Mouse (Mus musculus): ENCODE measurements around the gene Myo15b. TPM values are rescaled to one million over a fixed set of nuclear protein-coding genes. Genes with fewer than 3 reads are reported as not detected.

Gene Myo15b
- total RNA-seq, 1 experiment from 2014 or later, result 0.60 TPM

DNA sequence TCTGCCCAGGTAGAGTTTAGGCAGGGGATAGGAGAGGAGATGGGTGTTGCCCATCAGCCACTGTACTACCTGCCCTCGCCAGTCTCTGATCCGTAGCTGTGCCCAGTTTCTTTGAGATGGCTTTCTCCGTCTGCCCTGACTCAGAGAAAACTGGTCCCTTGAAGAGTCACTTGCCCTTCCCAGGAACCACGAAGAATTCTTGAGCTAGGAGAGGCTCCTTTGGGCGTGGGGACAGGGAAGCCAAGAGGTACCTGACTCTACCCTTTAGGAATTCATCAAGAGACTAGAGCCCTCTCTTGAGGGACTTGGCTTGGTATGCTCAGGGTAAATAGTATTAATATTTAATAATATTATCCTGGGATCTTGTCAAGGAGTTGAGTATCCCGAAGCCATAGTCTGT is 30.6 kb upstream of the Myo15b start:
- ATAC-seq (replicated peaks in 1 of 2; ENCODE audit: insufficient read depth in 1 of 2, low FRiP score in 2 of 2, low TSS enrichment in 1 of 2, low read depth in 1 of 2, poor library complexity in 2 of 2, severe bottlenecking in 2 of 2), result no peak

DNA sequence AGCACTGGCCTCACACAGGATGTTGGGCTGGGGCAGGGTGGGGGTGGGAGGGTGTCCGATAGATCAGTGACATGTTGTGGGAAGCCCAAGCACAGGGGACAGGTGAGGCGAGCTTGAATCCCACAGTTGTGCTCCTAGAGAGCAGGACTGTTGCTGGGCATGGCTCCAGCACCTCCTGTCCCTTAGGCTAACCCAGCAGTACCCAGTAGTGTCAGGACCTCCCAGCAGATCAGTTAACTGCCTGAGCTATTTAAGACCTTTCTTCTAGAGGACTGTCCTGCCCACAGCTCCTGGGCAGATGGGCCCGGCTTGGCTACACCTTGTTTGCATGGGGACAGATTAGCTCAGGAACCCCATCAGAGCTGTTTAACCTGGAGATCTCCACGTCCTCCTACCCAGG is 29.2 kb upstream of the Myo15b start:
- no peak for ATAC-seq (replicated peaks in 1 of 2; ENCODE audit: insufficient read depth in 1 of 2, low FRiP score in 2 of 2, low TSS enrichment in 1 of 2, low read depth in 1 of 2, poor library complexity in 2 of 2, severe bottlenecking in 2 of 2)

DNA sequence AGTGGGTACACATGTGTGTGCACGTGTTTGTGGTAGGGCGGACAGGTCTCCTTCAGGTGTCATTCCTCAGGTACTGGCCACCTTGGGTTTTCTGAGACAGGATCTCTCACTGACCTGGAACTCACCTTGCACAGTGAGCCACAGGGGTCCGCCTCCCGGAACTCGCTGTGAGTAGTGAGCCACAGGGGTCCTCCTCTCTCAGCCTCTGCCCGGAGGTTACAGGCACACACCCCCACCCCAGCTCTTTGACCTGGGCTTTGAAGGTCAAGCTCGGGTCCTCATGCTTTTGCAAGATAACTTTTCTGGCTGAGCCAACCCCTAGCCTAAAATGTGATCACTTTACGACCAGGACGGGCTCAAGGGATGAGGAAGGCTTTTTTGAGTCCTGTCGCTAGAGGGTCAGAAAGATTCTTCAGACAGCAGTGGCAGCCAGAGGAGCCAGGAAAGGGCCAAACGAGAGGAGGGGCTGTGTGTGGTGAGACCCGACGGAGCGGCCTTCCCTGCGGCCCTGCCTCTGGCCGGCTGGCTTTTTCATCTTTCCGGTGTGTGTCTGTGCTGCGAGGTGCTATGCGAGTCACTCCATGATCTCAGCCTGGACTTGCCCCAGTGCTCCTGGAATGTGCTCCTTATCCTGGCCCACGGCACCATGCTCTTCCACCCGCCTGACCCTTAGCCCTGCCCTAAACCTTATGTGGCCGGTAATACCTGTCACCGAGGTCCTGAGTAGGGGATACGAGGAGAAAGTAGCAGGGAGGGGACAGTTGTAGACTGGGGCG is 27.5 kb upstream of the Myo15b start:
- ATAC-seq (replicated peaks in 1 of 2; ENCODE audit: insufficient read depth in 1 of 2, low FRiP score in 2 of 2, low TSS enrichment in 1 of 2, low read depth in 1 of 2, poor library complexity in 2 of 2, severe bottlenecking in 2 of 2), result no peak

DNA sequence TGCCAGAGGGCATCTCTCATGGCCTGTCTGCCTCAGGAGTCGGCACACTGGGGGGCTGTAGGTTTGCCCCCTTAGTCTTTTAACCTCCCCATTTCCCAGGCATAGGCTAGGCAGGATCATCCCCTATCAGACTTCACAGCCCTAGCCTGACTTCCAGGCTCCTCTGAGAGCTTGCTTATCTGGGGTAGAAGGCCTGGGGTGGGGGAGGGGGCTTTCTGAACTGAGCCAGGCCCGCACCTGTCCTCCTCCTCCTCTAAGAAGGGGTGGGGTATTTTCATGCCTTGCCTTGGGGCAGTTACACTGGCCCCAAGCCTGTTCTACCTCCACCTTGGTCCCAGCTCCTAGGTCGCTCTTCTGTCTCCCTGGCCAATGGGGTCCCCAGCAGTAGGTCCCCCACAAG is 26.7 kb upstream of the Myo15b start:
- no peak for ATAC-seq (replicated peaks in 1 of 2; ENCODE audit: insufficient read depth in 1 of 2, low FRiP score in 2 of 2, low TSS enrichment in 1 of 2, low read depth in 1 of 2, poor library complexity in 2 of 2, severe bottlenecking in 2 of 2)

DNA sequence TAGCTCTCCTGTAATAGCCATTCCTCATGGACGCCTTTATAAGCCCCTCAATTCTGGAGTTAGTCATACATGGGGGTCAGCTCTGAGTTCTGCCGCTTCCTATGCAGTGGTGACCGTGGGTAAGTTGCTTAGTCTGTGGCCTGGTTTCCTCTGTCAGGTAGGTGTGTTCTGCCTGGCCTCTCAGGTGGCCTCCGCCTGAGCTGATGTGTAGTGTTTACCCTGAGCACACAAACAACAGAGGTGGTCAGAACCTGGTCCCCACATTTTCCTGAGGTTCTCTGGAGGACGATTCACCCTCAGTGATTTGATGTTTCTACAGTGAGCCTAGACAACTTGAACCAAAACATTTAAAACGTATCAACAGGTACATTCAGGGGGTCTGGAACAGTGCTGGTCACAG is 26.1 kb upstream of the Myo15b start:
- no peak for ATAC-seq (replicated peaks in 1 of 2; ENCODE audit: insufficient read depth in 1 of 2, low FRiP score in 2 of 2, low TSS enrichment in 1 of 2, low read depth in 1 of 2, poor library complexity in 2 of 2, severe bottlenecking in 2 of 2)

DNA sequence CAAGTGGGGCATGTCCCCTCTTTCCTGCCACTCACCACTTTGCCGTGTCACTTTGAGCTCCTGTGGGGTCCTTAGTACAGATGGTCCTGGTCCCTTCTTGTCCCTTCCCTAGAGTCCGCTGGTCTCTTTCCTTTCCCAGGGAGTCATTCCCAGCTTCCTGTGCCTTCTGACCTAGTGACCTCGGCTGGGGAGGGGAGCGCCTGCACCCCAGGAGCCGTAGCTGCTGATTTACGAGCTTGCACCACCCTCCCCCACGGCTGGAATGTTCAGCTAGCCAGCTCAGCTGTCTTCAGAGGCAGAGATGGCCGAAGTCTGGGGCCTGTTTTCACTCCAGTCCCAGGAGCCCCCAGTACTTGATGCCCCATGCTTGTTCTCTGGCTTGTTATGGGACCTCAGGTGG is 25.7 kb upstream of the Myo15b start:
- no peak for ATAC-seq (replicated peaks in 1 of 2; ENCODE audit: insufficient read depth in 1 of 2, low FRiP score in 2 of 2, low TSS enrichment in 1 of 2, low read depth in 1 of 2, poor library complexity in 2 of 2, severe bottlenecking in 2 of 2)

DNA sequence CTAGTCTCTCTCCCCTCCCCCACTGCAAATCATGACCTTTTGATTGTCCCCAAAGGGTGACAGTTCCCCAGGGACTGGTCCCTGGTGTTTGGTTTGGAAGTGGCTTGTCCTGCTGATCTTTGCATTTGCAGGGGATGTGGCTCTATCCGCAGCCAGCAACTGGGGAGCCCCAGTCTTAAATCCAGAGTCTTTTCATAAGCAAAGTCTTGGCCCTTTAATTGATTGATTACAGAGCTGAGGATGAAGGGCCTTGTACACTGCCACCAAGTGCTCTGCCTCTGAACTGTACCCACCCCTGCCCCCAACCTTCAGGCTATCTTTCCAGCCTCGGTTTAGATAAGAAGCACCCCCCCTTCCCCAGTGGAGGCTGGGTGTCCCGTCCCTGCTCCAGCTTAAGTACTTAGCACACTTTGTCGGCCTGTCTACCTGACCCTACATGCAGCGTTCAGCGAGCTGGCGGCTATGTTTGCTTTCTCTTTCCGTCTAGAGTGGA is 25.1 kb upstream of the Myo15b start:
- no peak for ATAC-seq (replicated peaks in 1 of 2; ENCODE audit: insufficient read depth in 1 of 2, low FRiP score in 2 of 2, low TSS enrichment in 1 of 2, low read depth in 1 of 2, poor library complexity in 2 of 2, severe bottlenecking in 2 of 2)

DNA sequence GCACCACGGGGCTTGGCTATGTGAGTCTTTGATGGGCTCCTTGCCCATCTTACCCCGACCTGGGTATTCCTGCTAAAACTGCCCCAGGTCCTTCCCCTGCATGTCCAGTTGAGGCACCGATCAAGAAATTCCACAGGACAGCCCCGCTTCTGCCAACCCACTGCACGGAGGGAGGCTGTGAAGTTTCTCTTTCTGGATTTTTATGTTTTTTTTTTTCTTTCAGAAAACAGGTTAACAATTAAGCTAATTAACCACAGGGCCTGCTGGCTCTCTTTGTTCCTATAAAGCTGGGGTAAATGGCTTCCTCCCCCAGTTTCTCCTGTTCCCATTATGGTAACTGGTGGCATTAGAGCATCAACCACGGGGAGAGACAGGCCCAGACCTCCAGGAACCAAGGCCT is 24.2 kb upstream of the Myo15b start:
- no peak for ATAC-seq (replicated peaks in 1 of 2; ENCODE audit: insufficient read depth in 1 of 2, low FRiP score in 2 of 2, low TSS enrichment in 1 of 2, low read depth in 1 of 2, poor library complexity in 2 of 2, severe bottlenecking in 2 of 2)

DNA sequence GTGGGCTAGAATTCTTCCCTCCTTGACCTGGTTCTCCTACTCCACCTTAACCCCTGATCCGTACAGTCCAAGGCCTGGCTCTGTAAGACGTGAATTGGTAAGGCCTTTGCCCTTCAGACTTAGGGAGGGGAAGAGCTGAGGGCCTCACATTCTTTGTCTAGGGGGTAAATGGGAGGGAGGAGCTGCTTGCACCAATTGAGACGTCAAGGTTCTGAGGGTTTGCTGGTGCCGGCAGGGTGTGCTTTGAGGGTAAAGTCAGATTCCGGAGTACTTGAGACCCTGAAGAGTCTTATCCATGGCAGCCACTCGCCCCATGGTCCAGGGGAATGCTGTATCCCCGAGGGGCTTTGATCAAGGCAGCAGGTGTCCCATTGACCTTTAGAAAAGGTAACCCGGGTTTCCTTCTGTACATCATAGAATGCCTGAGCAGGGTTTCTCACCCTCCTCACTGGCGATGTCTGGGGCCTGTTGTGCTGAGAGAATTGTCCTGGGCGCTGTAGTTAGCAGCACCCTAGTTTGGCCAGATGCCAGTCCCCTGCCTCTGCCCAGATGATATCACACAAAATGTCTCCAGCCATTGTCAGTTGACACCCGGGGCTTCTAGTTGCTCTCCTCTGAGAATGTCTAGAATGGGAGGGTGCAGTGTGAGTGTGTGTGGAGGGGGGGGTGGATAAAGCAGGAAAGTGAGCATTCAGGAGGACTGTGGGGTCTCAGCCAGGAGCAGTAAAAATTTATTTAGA is 21.4 kb upstream of the Myo15b start:
- no peak for ATAC-seq (replicated peaks in 1 of 2; ENCODE audit: insufficient read depth in 1 of 2, low FRiP score in 2 of 2, low TSS enrichment in 1 of 2, low read depth in 1 of 2, poor library complexity in 2 of 2, severe bottlenecking in 2 of 2)

DNA sequence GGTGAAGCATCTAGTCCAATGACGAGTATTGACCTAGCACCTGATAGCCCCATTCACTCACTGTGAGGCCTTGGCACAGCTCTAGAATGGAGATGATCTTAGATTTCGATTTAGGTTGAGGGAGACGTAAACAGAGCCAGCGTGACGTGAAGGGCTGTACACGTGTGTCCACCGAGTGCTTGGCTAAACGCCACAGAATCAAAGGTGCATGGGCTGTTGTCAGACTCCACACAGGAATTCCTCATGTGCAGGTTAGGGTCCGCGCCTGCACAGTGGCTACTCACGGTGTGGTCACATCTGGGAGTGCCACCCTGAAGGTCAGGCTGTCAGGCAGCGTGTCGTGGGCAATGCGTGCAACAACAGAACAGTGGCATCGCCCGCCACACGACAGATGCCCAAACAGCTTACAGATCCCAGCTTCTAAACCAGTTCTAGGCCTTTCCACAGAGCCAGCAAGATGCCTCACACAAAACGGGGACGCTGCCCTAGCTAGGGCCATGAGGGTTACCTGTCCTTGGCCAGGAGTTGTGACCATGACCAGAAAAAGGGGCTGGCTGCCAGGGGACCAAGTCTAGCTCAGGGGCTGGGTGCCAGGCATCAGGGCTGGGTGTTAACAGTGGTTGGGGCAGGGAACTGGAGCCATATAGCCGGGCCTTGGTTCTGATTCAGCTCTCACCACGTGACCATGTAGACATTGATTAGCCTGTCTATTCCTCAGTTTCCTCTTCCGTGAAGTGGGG is 20.4 kb upstream of the Myo15b start:
- ATAC-seq (replicated peaks in 1 of 2; ENCODE audit: insufficient read depth in 1 of 2, low FRiP score in 2 of 2, low TSS enrichment in 1 of 2, low read depth in 1 of 2, poor library complexity in 2 of 2, severe bottlenecking in 2 of 2), result no peak

DNA sequence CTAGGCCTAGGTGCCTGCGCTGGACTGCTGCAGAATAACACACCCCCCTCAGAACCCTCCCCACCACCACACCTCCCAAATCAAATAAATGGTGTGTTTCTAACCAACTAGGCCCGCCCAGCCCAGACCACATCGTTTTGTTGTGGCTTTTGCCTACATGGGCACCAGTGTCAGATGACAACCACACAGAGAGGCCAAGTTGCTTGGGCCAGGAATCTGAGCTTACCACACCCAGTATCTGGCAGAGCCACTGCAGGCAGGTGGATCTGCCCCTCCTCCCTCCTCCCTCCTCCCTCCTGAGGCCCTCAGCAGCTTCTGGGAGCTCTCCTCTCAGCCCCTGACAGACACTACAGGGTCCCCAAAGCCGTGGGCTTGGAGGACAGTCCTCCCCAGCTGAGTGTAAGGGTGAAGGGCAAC is 19.3 kb upstream of the Myo15b start:
- peak in 1 of 2 experiments; percentile 29; a peak in 1 of 4 replicates for ATAC-seq (replicated peaks in 1 of 2; ENCODE audit: insufficient read depth in 1 of 2, low FRiP score in 2 of 2, low TSS enrichment in 1 of 2, low read depth in 1 of 2, poor library complexity in 2 of 2, severe bottlenecking in 2 of 2)

DNA sequence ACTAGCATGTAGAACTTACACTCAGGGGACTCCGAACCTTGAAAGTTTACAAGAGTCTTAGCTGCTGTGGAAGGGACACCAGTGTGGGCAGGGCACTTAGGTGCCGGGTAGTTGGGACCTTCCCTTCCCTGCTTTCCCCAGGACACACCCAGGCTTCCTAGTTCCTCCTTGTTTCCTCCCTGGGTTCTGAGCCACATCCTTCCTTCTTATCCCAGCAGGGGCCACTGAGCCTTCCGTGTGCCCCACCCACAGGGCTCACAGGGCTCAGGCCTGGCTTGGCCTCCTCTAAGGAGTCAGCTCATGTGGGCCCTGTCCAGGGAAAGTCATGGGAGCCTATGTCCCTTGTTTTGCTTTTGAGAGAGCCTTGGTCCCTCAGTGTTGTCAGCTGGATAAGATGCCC is 18.5 kb upstream of the Myo15b start:
- ATAC-seq (replicated peaks in 1 of 2; ENCODE audit: insufficient read depth in 1 of 2, low FRiP score in 2 of 2, low TSS enrichment in 1 of 2, low read depth in 1 of 2, poor library complexity in 2 of 2, severe bottlenecking in 2 of 2), result no peak

DNA sequence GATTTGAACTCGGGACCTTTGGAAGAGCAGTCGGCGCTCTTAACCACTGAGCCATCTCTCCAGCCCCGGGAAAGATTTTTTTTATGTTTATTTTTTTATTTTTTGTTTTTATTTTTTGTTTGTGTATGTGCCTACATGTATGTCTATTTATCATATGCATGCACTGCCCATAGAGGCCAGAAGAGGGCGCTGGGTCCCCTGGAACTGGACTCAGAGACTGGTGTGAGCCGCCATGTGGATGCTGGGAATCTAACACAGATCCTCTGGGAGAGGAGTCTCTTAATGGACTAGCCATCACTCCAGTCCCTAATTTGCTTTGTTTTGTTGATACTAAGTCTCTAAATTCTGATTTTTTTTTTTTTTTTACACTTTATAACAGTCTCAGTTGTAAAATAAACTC is 17.2 kb upstream of the Myo15b start:
- ATAC-seq (replicated peaks in 1 of 2; ENCODE audit: insufficient read depth in 1 of 2, low FRiP score in 2 of 2, low TSS enrichment in 1 of 2, low read depth in 1 of 2, poor library complexity in 2 of 2, severe bottlenecking in 2 of 2), result no peak

DNA sequence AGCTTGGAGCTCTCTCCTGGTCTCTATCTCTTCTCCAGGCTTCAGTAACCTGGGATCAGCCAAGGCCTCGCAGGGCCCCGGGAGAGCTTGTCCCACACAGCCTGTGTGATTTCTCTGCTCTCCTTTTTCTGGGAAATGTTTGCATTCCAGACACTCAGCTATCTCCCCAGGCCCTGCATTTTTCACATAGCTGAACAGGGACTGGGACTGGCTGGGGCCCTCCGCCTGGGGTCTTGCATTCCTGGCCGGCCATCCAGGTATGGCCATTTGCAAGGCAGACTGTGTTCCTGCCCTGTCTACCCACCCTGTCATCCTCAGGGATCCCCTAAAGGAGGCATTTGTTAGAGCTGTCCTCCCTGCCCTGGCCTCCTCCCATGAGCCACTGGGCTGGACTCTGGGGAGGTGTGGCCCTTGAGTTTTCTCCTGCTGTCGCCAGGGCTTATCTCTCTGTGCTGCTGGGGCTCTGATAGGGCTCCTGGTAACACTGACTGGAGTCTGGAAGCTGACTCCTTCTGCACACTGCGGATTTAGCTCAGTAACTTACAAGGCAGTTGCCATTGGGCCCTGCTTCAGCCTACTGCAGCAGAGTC is 16.1 kb upstream of the Myo15b start:
- peak; percentile 29 to 44; a peak in 3 of 4 replicates for ATAC-seq (replicated peaks in 1 of 2; ENCODE audit: insufficient read depth in 1 of 2, low FRiP score in 2 of 2, low TSS enrichment in 1 of 2, low read depth in 1 of 2, poor library complexity in 2 of 2, severe bottlenecking in 2 of 2)

DNA sequence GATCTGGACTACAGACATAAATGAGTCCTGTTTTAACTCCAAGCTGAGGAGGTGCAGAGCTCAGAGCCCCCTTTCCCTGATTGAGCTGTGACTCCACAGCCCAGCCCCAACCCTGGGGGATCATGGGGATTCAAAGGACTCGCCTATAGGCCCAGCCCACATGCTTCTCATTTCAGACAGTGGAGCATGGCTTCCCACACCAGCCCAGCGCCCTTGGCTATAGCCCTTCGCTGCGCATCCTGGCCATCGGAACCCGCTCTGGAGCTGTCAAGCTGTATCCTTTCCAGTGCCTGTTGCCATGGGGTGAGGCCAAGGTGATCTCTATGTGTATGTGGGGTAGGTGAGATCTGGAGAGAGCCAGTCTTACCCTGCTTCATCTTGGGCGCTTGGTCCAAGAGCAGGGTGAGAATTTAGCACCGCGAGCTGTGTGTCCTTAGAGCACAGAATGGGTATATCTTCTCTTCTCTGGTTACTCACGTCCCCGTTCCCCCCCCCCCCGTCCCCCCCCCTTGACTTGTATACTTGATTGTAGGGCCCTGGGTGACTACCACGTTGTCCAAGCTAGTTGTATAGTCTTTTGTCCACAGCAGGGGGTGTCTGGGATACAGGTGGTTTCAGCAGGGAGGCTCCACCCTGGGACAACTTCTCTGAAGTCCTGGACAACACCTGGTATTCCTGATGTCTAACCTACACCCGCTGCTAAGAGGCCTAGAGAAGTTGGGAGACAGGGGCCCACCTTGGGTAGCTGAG is 14.9 kb upstream of the Myo15b start:
- no peak for ATAC-seq (replicated peaks in 1 of 2; ENCODE audit: insufficient read depth in 1 of 2, low FRiP score in 2 of 2, low TSS enrichment in 1 of 2, low read depth in 1 of 2, poor library complexity in 2 of 2, severe bottlenecking in 2 of 2)

DNA sequence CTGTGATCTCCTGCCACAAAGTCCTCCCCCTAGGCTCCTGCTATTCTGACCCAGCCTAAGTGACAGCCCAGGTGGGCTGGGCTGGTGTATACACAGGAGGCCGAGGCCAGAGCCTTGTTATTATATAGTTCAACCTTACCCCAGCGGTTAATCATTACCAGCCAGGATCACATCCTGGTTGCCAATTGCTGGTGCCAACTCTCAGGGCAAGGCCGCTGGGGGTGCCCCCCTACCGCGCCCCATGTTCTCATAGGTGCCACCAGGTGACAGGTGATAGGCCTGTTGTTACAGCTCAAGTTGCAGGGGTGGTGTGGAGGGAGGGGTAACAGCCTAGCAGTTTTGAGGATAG is 14.3 kb upstream of the Myo15b start:
- no peak for ATAC-seq (replicated peaks in 1 of 2; ENCODE audit: insufficient read depth in 1 of 2, low FRiP score in 2 of 2, low TSS enrichment in 1 of 2, low read depth in 1 of 2, poor library complexity in 2 of 2, severe bottlenecking in 2 of 2)

DNA sequence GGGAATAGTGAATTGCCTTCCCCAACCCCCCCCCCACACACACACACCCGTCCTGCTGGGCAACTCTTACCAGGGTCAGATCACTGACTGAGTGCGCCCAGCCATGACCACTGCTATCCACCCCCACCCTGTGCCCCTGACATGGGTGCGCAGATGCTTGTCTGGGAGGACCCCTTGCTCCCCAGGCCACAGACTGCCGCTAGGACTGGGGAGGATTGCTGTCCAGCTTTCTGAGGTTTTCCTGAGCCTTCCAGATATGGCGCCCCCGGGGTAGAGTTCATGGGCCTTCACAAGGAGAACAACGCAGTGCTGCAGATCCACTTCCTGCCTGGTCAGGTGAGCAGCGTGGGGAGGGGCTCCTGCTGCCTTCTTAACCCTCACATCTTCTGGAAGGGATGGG is 14.0 kb upstream of the Myo15b start:
- ATAC-seq (replicated peaks in 1 of 2; ENCODE audit: insufficient read depth in 1 of 2, low FRiP score in 2 of 2, low TSS enrichment in 1 of 2, low read depth in 1 of 2, poor library complexity in 2 of 2, severe bottlenecking in 2 of 2), result no peak
